Mouse (Mus musculus) neural tube, embryonic 11.5 days (tissue): ENCODE data around the gene Gab3. TPM values are rescaled to one million over a fixed set of nuclear protein-coding genes. Genes with fewer than 3 reads are reported as not detected.

Experiments used
- polyA plus RNA-seq: library from polyadenylated mRNA; unstranded; fragments of >200 nt; fragmentation: Nextera tagmentation; extraction: Ambion mirVana; gene quantifications from 2 replicates; pipeline ENCODE4 v1.2.1, GENCODE M21; 2014

The Gab3 gene
- polyA plus RNA-seq, 1 experiment from 2014 or later: 1.3 TPM

Other genes starting within 250 kb of the Gab3 start
- gene Gm5936, start 248.3 kb downstream of the Gab3 start, polyA plus RNA-seq: not detected in 2 replicates
- 128 and 134 TPM in 2 replicates for gene Dkc1, start 10.4 kb upstream of the Gab3 start, polyA plus RNA-seq
- gene Mpp1, start 45.6 kb upstream of the Gab3 start, polyA plus RNA-seq: 28.6 and 29.8 TPM in 2 replicates
- gene Smim9, start 78.3 kb upstream of the Gab3 start, polyA plus RNA-seq: not detected in 2 replicates